Comparison of ENCODE assay signal across 28 mouse cellular contexts in the genomic region with DNA sequence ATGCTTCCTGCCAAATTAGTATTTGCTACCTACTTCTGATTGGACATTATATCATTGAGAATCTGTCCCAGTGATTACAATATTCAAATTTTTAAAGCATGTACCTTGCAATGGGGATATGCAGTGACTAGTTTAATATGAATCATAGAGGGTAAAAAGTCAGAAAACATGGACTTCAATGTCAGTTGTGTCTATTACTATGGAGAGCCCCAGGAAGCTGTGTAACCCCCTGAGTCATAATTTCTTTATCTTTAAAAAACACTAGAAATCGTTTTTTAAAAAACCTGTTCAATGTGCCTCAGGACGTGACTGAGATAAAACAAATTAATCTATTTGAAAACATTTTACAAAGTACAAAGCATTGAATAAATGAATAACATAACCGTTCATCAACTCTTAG.
"Had no signal": no experiment of that assay in that cellular context is flagged by ENCODE, and none has a peak within 500 bp of the region (broad histone marks: within the 10 kb centered on the region; RNA-seq: fewer than 3 reads in every experiment).

No protein-coding gene starts in this region.

- H3K4me1 ChIP-seq: limb, embryonic 10.5 days; limb, embryonic 12.5 days; limb, embryonic 13.5 days; limb, embryonic 15.5 days; liver, embryonic 12.5 days; liver, embryonic 13.5 days; liver, embryonic 15.5 days; lung, embryonic 15.5 days; megakaryocyte, embryonic 14.5 days; midbrain, embryonic 12.5 days; neural tube, embryonic 12.5 days had no signal

- DNase-seq: layer of hippocampus, postnatal 36 days; left cerebral cortex, postnatal 4 days; liver; liver, embryonic 13.5 days; liver, postnatal 0 days; lung, adult 18-20 months; lung, adult 2 months; lung, embryonic 14.5 days; lung, postnatal 10 days; lung, postnatal 14 days; lung, postnatal 36 days; lung, postnatal 4 days had no signal

- H3K4me2 ChIP-seq: limb, embryonic 12.5 days; limb, embryonic 13.5 days; limb, embryonic 15.5 days; liver, embryonic 11.5 days; liver, embryonic 12.5 days; liver, embryonic 13.5 days; liver, embryonic 15.5 days; lung, embryonic 14.5 days; lung, embryonic 15.5 days; midbrain, embryonic 12.5 days; neural tube, embryonic 12.5 days had no signal

- H3K27me3 ChIP-seq: limb, embryonic 12.5 days; limb, embryonic 13.5 days; limb, embryonic 15.5 days; liver, embryonic 12.5 days; liver, embryonic 13.5 days; liver, embryonic 15.5 days; lung, embryonic 15.5 days; megakaryocyte, embryonic 14.5 days; midbrain, embryonic 12.5 days; neural tube, embryonic 12.5 days had no signal

- ATAC-seq: liver, embryonic 12.5 days; liver, postnatal 0 days; lung, postnatal 0 days had no signal

- H3K36me3 ChIP-seq: limb, embryonic 10.5 days; limb, embryonic 12.5 days; limb, embryonic 13.5 days; limb, embryonic 15.5 days; liver, embryonic 12.5 days; liver, embryonic 13.5 days; liver, embryonic 15.5 days; lung, embryonic 15.5 days; midbrain, embryonic 12.5 days; neural tube, embryonic 12.5 days had no signal

- H3K9me3 ChIP-seq: limb, embryonic 10.5 days; limb, embryonic 12.5 days; limb, embryonic 13.5 days; limb, embryonic 15.5 days; liver, embryonic 12.5 days; liver, embryonic 13.5 days; liver, embryonic 15.5 days; lung, embryonic 15.5 days; megakaryocyte, embryonic 14.5 days; midbrain, embryonic 12.5 days; neural tube, embryonic 12.5 days had no signal

- H3K27ac ChIP-seq: left cerebral cortex, adult 2 months; limb, embryonic 10.5 days; limb, embryonic 12.5 days; limb, embryonic 13.5 days; limb, embryonic 15.5 days; liver, embryonic 12.5 days; liver, embryonic 13.5 days; liver, embryonic 14.5 days; liver, embryonic 15.5 days; lung, embryonic 15.5 days; macrophage; midbrain, embryonic 12.5 days; neural tube, embryonic 12.5 days had no signal

- H3K9ac ChIP-seq: limb, embryonic 12.5 days; limb, embryonic 13.5 days; limb, embryonic 15.5 days; liver, embryonic 12.5 days; liver, embryonic 13.5 days; liver, embryonic 14.5 days; liver, embryonic 15.5 days; liver, postnatal 0 days; lung, embryonic 14.5 days; lung, embryonic 15.5 days; midbrain, embryonic 12.5 days; neural tube, embryonic 12.5 days had no signal

- H3K4me3 ChIP-seq: left cerebral cortex, adult 2 months; limb, embryonic 10.5 days; limb, embryonic 12.5 days; limb, embryonic 13.5 days; limb, embryonic 15.5 days; liver, embryonic 12.5 days; liver, embryonic 13.5 days; liver, embryonic 15.5 days; lung, embryonic 15.5 days; megakaryocyte, embryonic 14.5 days; midbrain, embryonic 12.5 days; myocyte; neural tube, embryonic 12.5 days had no signal
